Mouse (Mus musculus) C3H10T1/2 (cell line): Measurements from ENCODE around the gene Rxrb. TPM values are rescaled to one million over a fixed set of nuclear protein-coding genes. Genes with fewer than 3 reads are reported as not detected.

Source experiments
- polyA plus RNA-seq, 2 experiments: library from polyadenylated mRNA; unstranded; fragments of >200 nt; fragmentation: generic; extraction: Trizol; gene quantifications; one replicate each; pipeline ENCODE4 v1.2.1; 2012; ENCODE audit warnings: missing spikeins in 2 of 2

Gene Rxrb
- 10 to 100 TPM; 41.4 to 60.6 TPM for polyA plus RNA-seq

GRCm38 (mm10) chr17:34031465-34032173 is at the start of gene Rxrb, which contains the start of gene Slc39a7:
Rxrb (plus strand) TSS chr17:34031812.
Slc39a7 (minus strand) TSS chr17:34031682.

GRCm38 (mm10) chr17:34000150-34000537 is 31.5 kb upstream of the Rxrb start, which contains the start of gene H2-K1:
H2-K1 (minus strand) TSS chr17:34000347.

GRCm38 (mm10) chr17:34024317-34024821 is 7.2 kb upstream of the Rxrb start, which contains the start of gene Ring1:
Ring1 (minus strand) TSS chr17:34024680.

GRCm38 (mm10) chr17:34027656-34028223 is 3.9 kb upstream of the Rxrb start, which contains the start of gene H2-Ke6:
H2-Ke6 (minus strand) TSS chr17:34028060.

GRCm38 (mm10) chr17:34038878-34039561 is 7.4 kb downstream of the Rxrb start, which contains the start of gene Col11a2:
Col11a2 (plus strand) TSS chr17:34039437.

Other genes starting within 250 kb of the Rxrb start
- 100 to 1,000 TPM in 1 of 2 experiments, 10 to 100 TPM in 1; 32.8 to 266 TPM for gene Angptl4, start 250.0 kb upstream of the Rxrb start, polyA plus RNA-seq
- 1 to 10 TPM; 1.0 to 4.9 TPM for gene Kank3, start 221.3 kb upstream of the Rxrb start, polyA plus RNA-seq
- over 10,000 TPM; 10,760 to 16,218 TPM for gene Rps28, start 207.2 kb upstream of the Rxrb start, polyA plus RNA-seq
- gene Ndufa7, start 207.2 kb upstream of the Rxrb start, polyA plus RNA-seq: 100 to 1,000 TPM; 479 to 931 TPM
- 100 to 1,000 TPM in 1 of 2 experiments, 10 to 100 TPM in 1; 81.6 to 103 TPM for gene Cd320, start 188.7 kb upstream of the Rxrb start, polyA plus RNA-seq
- gene Gm7029, start 158.0 kb upstream of the Rxrb start, polyA plus RNA-seq: not detected
- 10 to 100 TPM; 39.2 to 77.3 TPM for gene Kifc1, start 141.2 kb upstream of the Rxrb start, polyA plus RNA-seq
- gene Platr17, start 126.7 kb upstream of the Rxrb start, polyA plus RNA-seq: under 1 TPM in 1 of 2 experiments, not detected in 1; 0.06 TPM
- gene Daxx, start 122.4 kb upstream of the Rxrb start, polyA plus RNA-seq: 10 to 100 TPM; 13.4 to 31.0 TPM
- 100 to 1,000 TPM in 1 of 2 experiments, 10 to 100 TPM in 1; 39.2 to 255 TPM for gene Tapbp, start 115.9 kb upstream of the Rxrb start, polyA plus RNA-seq
- 10 to 100 TPM; 20.9 to 42.1 TPM for gene Zbtb22, start 115.9 kb upstream of the Rxrb start, polyA plus RNA-seq
- 10 to 100 TPM; 19.9 to 40.0 TPM for gene Rgl2, start 102.3 kb upstream of the Rxrb start, polyA plus RNA-seq
- 100 to 1,000 TPM; 122 to 253 TPM for gene Pfdn6, start 91.5 kb upstream of the Rxrb start, polyA plus RNA-seq
- gene Wdr46, start 91.2 kb upstream of the Rxrb start, polyA plus RNA-seq: 10 to 100 TPM; 25.4 to 28.0 TPM
- 1 to 10 TPM in 1 of 2 experiments, under 1 TPM in 1; 0.66 to 1.2 TPM for gene B3galt4, start 80.3 kb upstream of the Rxrb start, polyA plus RNA-seq
- 10 to 100 TPM; 20.0 to 36.5 TPM for gene Vps52, start 76.0 kb upstream of the Rxrb start, polyA plus RNA-seq
- gene Rps18, start 75.8 kb upstream of the Rxrb start, polyA plus RNA-seq: 100 to 1,000 TPM; 437 to 511 TPM
- gene H2-K1, start 31.5 kb upstream of the Rxrb start, polyA plus RNA-seq: 10 to 100 TPM in 1 of 2 experiments, 1 to 10 TPM in 1; 4.9 to 16.7 TPM
- 10 to 100 TPM; 21.3 to 55.6 TPM for gene Ring1, start 7.1 kb upstream of the Rxrb start, polyA plus RNA-seq
- 10 to 100 TPM; 28.3 to 67.1 TPM for gene H2-Ke6, start 3.8 kb upstream of the Rxrb start, polyA plus RNA-seq
- 100 to 1,000 TPM; 129 to 161 TPM for gene Slc39a7, start 130 bp upstream of the Rxrb start, polyA plus RNA-seq
- gene Col11a2, start 7.6 kb downstream of the Rxrb start, polyA plus RNA-seq: 1 to 10 TPM in 1 of 2 experiments, under 1 TPM in 1; 0.06 to 3.6 TPM
- gene H2-Oa, start 60.5 kb downstream of the Rxrb start, polyA plus RNA-seq: not detected
- 10 to 100 TPM in 1 of 2 experiments, 1 to 10 TPM in 1; 5.1 to 26.0 TPM for gene H2-DMa, start 87.7 kb downstream of the Rxrb start, polyA plus RNA-seq
- gene Brd2, start 90.8 kb downstream of the Rxrb start, polyA plus RNA-seq: 100 to 1,000 TPM in 1 of 2 experiments, 10 to 100 TPM in 1; 56.1 to 145 TPM
- gene H2-DMb2, start 111.5 kb downstream of the Rxrb start, polyA plus RNA-seq: under 1 TPM; 0.04 to 0.47 TPM
- under 1 TPM; 0.12 to 0.91 TPM for gene H2-DMb1, start 121.3 kb downstream of the Rxrb start, polyA plus RNA-seq
- gene Tap1, start 155.7 kb downstream of the Rxrb start, polyA plus RNA-seq: 1 to 10 TPM in 1 of 2 experiments, under 1 TPM in 1; 0.30 to 5.7 TPM
- 1 to 10 TPM in 1 of 2 experiments, under 1 TPM in 1; 0.21 to 2.7 TPM for gene Psmb9, start 156.0 kb downstream of the Rxrb start, polyA plus RNA-seq
- 1 to 10 TPM in 1 of 2 experiments, under 1 TPM in 1; 0.05 to 1.6 TPM for gene Psmb8, start 165.9 kb downstream of the Rxrb start, polyA plus RNA-seq
- gene Tap2, start 171.7 kb downstream of the Rxrb start, polyA plus RNA-seq: 10 to 100 TPM in 1 of 2 experiments, under 1 TPM in 1; 0.12 to 13.2 TPM
- gene H2-Ob, start 207.1 kb downstream of the Rxrb start, polyA plus RNA-seq: not detected
- not detected for gene H2-Ab1, start 225.9 kb downstream of the Rxrb start, polyA plus RNA-seq